Mouse (Mus musculus): ENCODE measurements around the gene Wdr62.

DNA sequence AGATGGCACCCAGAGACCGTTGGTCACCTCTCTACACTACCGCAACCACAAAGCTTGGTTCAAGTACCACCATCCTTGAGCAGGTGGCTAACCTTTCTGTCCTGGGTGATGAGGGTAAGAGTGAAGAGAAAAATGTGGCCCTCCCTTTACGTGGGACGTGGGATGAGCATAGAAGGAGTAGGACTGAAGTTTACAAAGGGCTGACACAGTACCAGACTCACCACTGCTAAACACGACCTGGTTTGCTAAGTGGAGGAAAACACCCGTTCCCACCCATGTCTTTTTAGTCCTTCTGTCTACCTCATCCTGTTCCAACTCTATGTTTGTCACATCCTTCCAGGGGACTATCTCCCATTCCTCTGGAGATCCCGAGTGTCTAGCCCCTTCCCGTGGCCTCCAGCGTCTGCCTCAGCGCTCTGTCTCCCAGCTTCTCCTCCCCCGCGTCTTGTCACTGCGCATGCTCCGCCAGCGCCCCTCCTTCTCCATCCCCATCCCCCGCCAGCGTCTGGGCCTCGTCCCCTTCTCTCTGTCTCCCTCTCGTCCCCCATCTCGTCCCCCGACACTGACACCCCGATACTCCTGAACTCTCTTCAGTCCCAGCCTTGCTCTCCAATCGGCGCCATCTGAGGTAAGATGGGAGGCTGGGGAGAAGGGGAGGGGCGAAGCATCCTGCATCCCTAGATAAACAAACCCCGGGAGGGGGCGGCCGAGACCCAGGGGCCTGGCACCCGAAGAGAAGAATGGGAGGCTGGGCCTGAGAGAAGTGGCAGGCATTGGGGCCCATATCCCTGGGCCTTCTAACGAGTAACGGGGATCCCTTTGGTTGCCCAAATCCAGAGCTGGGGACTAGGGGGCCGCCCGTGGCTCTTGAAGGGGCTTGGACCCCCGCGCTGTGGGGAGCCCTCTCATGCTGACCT is 11.3 kb upstream of the Wdr62 start, which contains the start of gene Clip3:
- TF ChIP-seq EP300 (IDR thresholded peaks at IDR 0.05; ENCODE audit: low read depth) (no peak), CTCF (IDR thresholded peaks at IDR 0.05; ENCODE audit: low read depth) (no peak)
